Mouse (Mus musculus): ENCODE data around the gene 2210016L21Rik. TPM values are rescaled to one million over a fixed set of nuclear protein-coding genes. Genes with fewer than 3 reads are reported as not detected.

The 2210016L21Rik gene
- total and polyA plus RNA-seq, 3 experiments, result 16.2 to 46.1 TPM; not detected in 1

GRCm38 (mm10) chr5:114926153-114926684, 15.7 kb upstream of the 2210016L21Rik start:
- peak; percentile 53 for DNase-seq (ENCODE audit: low read depth, low spot score)

GRCm38 (mm10) chr5:114926753-114927152, 15.2 kb upstream of the 2210016L21Rik start:
- Histone ChIP-seq H3K9me3 (replicated peaks; ENCODE audit: insufficient read depth, low read length) (no peaks in the 10 kb centered on the region), H3K4me3 (ENCODE audit: control insufficient read depth in 1 of 2, insufficient read depth in 1 of 2, low read depth in 2 of 2, low read length in 2 of 2) (peak overlapping the region in 1 of 2 experiments; percentile 16; a peak in 2 of 4 replicates), H3K4me1 (ENCODE audit: control insufficient read depth in 1 of 2, insufficient read depth in 2 of 2, low read length in 2 of 2) (peaks cover 9 to 41% of the 10 kb centered on the region in 2 experiments), H3K27ac (ENCODE audit: control insufficient read depth, low read depth, low read length) (peak overlapping the region; percentile 91), H3K27me3 (ENCODE audit: control insufficient read depth in 1 of 2, insufficient read depth in 2 of 2, low read length in 2 of 2) (no peaks in the 10 kb centered on the region), H3K79me2 (ENCODE audit: control insufficient read depth, insufficient read depth, low read length, poor library complexity) (peaks cover 3% of the 10 kb centered on the region; the same call in 1 of the 2 replicates), H3K36me3 (ENCODE audit: control insufficient read depth in 1 of 2, insufficient read depth in 2 of 2, low read length in 2 of 2) (peaks cover 0 to 32% of the 10 kb centered on the region in 2 experiments; a peak in 2 of 4 replicates), H3K9ac (ENCODE audit: control insufficient read depth, low read depth, low read length, poor library complexity, severe bottlenecking) (peak overlapping the region; percentile 36)
- peak; percentile 85 for DNase-seq (ENCODE audit: low read depth, low spot score)
- TF ChIP-seq TBP (IDR thresholded peaks at IDR 0.05; ENCODE audit: low read depth, low read length) (peak; percentile 66; the same call in 1 of the 2 replicates), ELF1 (IDR thresholded peaks at IDR 0.05; ENCODE audit: low read depth, low read length) (no peak), POLR2A (IDR thresholded peaks at IDR 0.05; ENCODE audit: control insufficient read depth in 1 of 2, insufficient read depth in 1 of 2, low read depth in 1 of 2, low read length in 2 of 2, poor library complexity in 1 of 2) (peak in 1 of 2 experiments; percentile 26; a peak in 1 of 4 replicates), MAZ (IDR thresholded peaks at IDR 0.05; ENCODE audit: low read depth, low read length) (peak; percentile 16; the same call in 1 of the 2 replicates), CHD2 (IDR thresholded peaks at IDR 0.05; ENCODE audit: low read length) (no peak), EP300 (IDR thresholded peaks at IDR 0.05; ENCODE audit: low read depth in 1 of 2, low read length in 2 of 2) (peak; percentile 38 to 42; a peak in 3 of 4 replicates), ZKSCAN1 (IDR thresholded peaks at IDR 0.05; ENCODE audit: low read depth, low read length) (no peak), GATA1 (IDR thresholded peaks at IDR 0.05; ENCODE audit: low read depth, low read length) (peak; percentile 41; the same call in 1 of the 2 replicates), USF1 (IDR thresholded peaks at IDR 0.05; ENCODE audit: low read depth, low read length) (no peak), CHD1 (IDR thresholded peaks at IDR 0.05; ENCODE audit: low read depth, low read length) (no peak), MYC (IDR thresholded peaks at IDR 0.05; ENCODE audit: low read depth, low read length) (0 out of 2 replicates have a peak, but pooled peaks have one; percentile 47), RCOR1 (IDR thresholded peaks at IDR 0.05; ENCODE audit: low read depth, low read length) (peak; percentile 42; the same call in 1 of the 2 replicates), USF2 (IDR thresholded peaks at IDR 0.05; ENCODE audit: borderline replicate concordance in 1 of 2, insufficient read depth in 1 of 2, low read depth in 1 of 2, low read length in 2 of 2) (no peak), NELFE (IDR thresholded peaks at IDR 0.05; ENCODE audit: low read depth, low read length) (peak; percentile 48; the same call in 1 of the 2 replicates), SIN3A (IDR thresholded peaks at IDR 0.05; ENCODE audit: low read length) (peak; percentile 52; the same call in 1 of the 2 replicates), MXI1 (IDR thresholded peaks at IDR 0.05; ENCODE audit: low read depth, low read length) (peak; percentile 44; the same call in 1 of the 2 replicates), ETS1 (IDR thresholded peaks at IDR 0.05; ENCODE audit: low read depth, low read length) (peak; percentile 50; the same call in 1 of the 2 replicates), TCF12 (IDR thresholded peaks at IDR 0.05; ENCODE audit: low read depth, low read length) (0 out of 2 replicates have a peak, but pooled peaks have one; percentile 6), MAX (IDR thresholded peaks at IDR 0.05; ENCODE audit: low read length) (peak; percentile 48), SMC3 (IDR thresholded peaks at IDR 0.05; ENCODE audit: low read depth, low read length) (no peak)

More at GRCm38 (mm10) chr5:114926153-114926684, 15.7 kb upstream of the 2210016L21Rik start:
- H3K4me1 ChIP-seq (ENCODE audit: control insufficient read depth in 1 of 2, insufficient read depth in 2 of 2, low read length in 2 of 2), result peaks cover 9 to 41% of the 10 kb centered on the region in 2 experiments
- TF ChIP-seq MAX (IDR thresholded peaks at IDR 0.05; ENCODE audit: low read length), result no peak
- TF ChIP-seq POLR2A (IDR thresholded peaks at IDR 0.05; ENCODE audit: control insufficient read depth in 1 of 2, insufficient read depth in 1 of 2, low read depth in 1 of 2, low read length in 2 of 2, poor library complexity in 1 of 2), result no peak
- TF ChIP-seq EP300 (IDR thresholded peaks at IDR 0.05; ENCODE audit: low read depth in 1 of 2, low read length in 2 of 2), result 0 out of 4 replicates have a peak, but pooled peaks of 1 of the 2 experiments have one; percentile 30
- TF ChIP-seq ELF1 (IDR thresholded peaks at IDR 0.05; ENCODE audit: low read depth, low read length), result no peak
- no peak for TF ChIP-seq MYC (IDR thresholded peaks at IDR 0.05; ENCODE audit: low read depth, low read length)
- TF ChIP-seq SMC3 (IDR thresholded peaks at IDR 0.05; ENCODE audit: low read depth, low read length), result no peak
- peak; percentile 54; the same call in 1 of the 2 replicates for TF ChIP-seq GATA1 (IDR thresholded peaks at IDR 0.05; ENCODE audit: low read depth, low read length)
- peak; percentile 56 for TF ChIP-seq TAL1 (IDR thresholded peaks at IDR 0.05; ENCODE audit: low read length)
- peak overlapping the region; percentile 31 for H3K9ac ChIP-seq (ENCODE audit: control insufficient read depth, low read depth, low read length, poor library complexity, severe bottlenecking)
- peaks cover 3% of the 10 kb centered on the region; the same call in 1 of the 2 replicates for H3K79me2 ChIP-seq (ENCODE audit: control insufficient read depth, insufficient read depth, low read length, poor library complexity)
- H3K36me3 ChIP-seq (ENCODE audit: control insufficient read depth in 1 of 2, insufficient read depth in 2 of 2, low read length in 2 of 2), result peaks cover 0 to 32% of the 10 kb centered on the region in 2 experiments; a peak in 2 of 4 replicates
- no peaks in the 10 kb centered on the region for H3K9me3 ChIP-seq (replicated peaks; ENCODE audit: insufficient read depth, low read length)
- H3K27me3 ChIP-seq (ENCODE audit: control insufficient read depth in 1 of 2, insufficient read depth in 2 of 2, low read length in 2 of 2), result no peaks in the 10 kb centered on the region
- H3K4me3 ChIP-seq (ENCODE audit: control insufficient read depth in 1 of 2, insufficient read depth in 1 of 2, low read depth in 2 of 2, low read length in 2 of 2), result peak overlapping the region in 1 of 2 experiments; percentile 16; a peak in 2 of 4 replicates
- H3K27ac ChIP-seq (ENCODE audit: control insufficient read depth, low read depth, low read length), result peak overlapping the region; percentile 91

Measured in MEL (cell line).